Mouse (Mus musculus) liver, embryonic 11.5 days (tissue): ENCODE measurements around the gene Gm14862. TPM values are rescaled to one million over a fixed set of nuclear protein-coding genes. Genes with fewer than 3 reads are reported as not detected.

ENCODE experiments used
- ATAC-seq: fragments of 200-750 bp; cut with Nextera tagmentation; replicated peaks from 2 replicates; pipeline ENCODE4 v1.8.0; 2017; ENCODE audit warnings: moderate number of reproducible peaks, mild to moderate bottlenecking, moderate TSS enrichment, moderate library complexity; ENCODE audit not compliant: low FRiP score
- DNase-seq: peaks from one replicate; pipeline ENCODE4 v3.0.0-alpha.2; 2017; ENCODE audit warnings: low spot score
- H3K27ac ChIP-seq: fragments of 300-500 bp; sonication (generic); 2 replicates; pipeline ENCODE4 v1.5.1; 2014; ENCODE audit warnings: mild to moderate bottlenecking, low read depth, low read length, control low read depth
- H3K27me3 ChIP-seq: fragments of 300-500 bp; sonication (generic); replicated peaks from 2 replicates; pipeline ENCODE4 v1.6.1; 2014; ENCODE audit warnings: low read length, mixed read lengths; ENCODE audit not compliant: control insufficient read depth, insufficient read depth
- H3K36me3 ChIP-seq: fragments of 300-500 bp; sonication (generic); 2 replicates; pipeline ENCODE4 v1.6.1; 2014; ENCODE audit warnings: mild to moderate bottlenecking, low read length, moderate library complexity, mixed read lengths; ENCODE audit not compliant: control insufficient read depth, insufficient read depth
- H3K4me1 ChIP-seq: fragments of 300-500 bp; sonication (generic); replicated peaks from 2 replicates; pipeline ENCODE4 v1.6.1; 2014; ENCODE audit warnings: low read length, mixed read lengths; ENCODE audit not compliant: control insufficient read depth, insufficient read depth
- H3K4me2 ChIP-seq: fragments of 300-500 bp; sonication (generic); 2 replicates; pipeline ENCODE4 v1.6.1; 2014; ENCODE audit warnings: mild to moderate bottlenecking, control low read depth, moderate library complexity
- H3K4me3 ChIP-seq: fragments of 300-500 bp; sonication (generic); 2 replicates; pipeline ENCODE4 v1.5.1; 2014; ENCODE audit warnings: low read depth, low read length, control low read depth
- H3K9ac ChIP-seq: fragments of 300-500 bp; sonication (generic); 2 replicates; pipeline ENCODE4 v1.6.1; 2014; ENCODE audit warnings: low read depth, low read length, control low read depth
- H3K9me3 ChIP-seq: fragments of 300-500 bp; sonication (generic); 2 replicates; pipeline ENCODE4 v1.6.1; 2016; ENCODE audit warnings: low read length, inconsistent platforms, mixed read lengths; ENCODE audit not compliant: control insufficient read depth
- WGBS: fragments of 180-500 bp; shearing (Covaris S2); extraction: QIAGEN DNeasy Blood & Tissue Kit; methylation state at CpG from one replicate; pipeline ENCODE4 v1.1.7; 2014; 5-methylcytosine and 5-hydroxymethylcytosine counted together
- polyA plus RNA-seq: library from polyadenylated mRNA; unstranded; fragments of >200 nt; fragmentation: Nextera tagmentation; extraction: Ambion mirVana; gene quantifications from 2 replicates; pipeline ENCODE4 v1.2.1, GENCODE M21; 2014

Gene Gm14862
- polyA plus RNA-seq, 1 experiment from 2014 or later: 1.0 TPM

GRCm38 (mm10) chrX:9216244-9216643 lies 40.5 kb downstream of the Gm14862 start:
- ATAC-seq (no peak), DNase-seq (no peak)
- no peak overlapping the region for H3K9ac ChIP-seq
- H3K36me3 ChIP-seq: no peaks in the 10 kb centered on the region
- no peaks in the 10 kb centered on the region for H3K27me3 ChIP-seq
- H3K4me3 ChIP-seq: no peak overlapping the region
- WGBS: 79% methylated on average over 2 of the region's 2 CpGs
- no peak overlapping the region for H3K27ac ChIP-seq
- no peaks in the 10 kb centered on the region for H3K9me3 ChIP-seq
- H3K4me1 ChIP-seq: no peaks in the 10 kb centered on the region
- no peak overlapping the region for H3K4me2 ChIP-seq

GRCm38 (mm10) chrX:9205121-9205520 lies 51.6 kb downstream of the Gm14862 start:
- H3K9ac ChIP-seq: no peak overlapping the region
- no peaks in the 10 kb centered on the region for H3K4me1 ChIP-seq
- no peaks in the 10 kb centered on the region for H3K36me3 ChIP-seq
- no peak overlapping the region for H3K27ac ChIP-seq
- peaks cover 4% of the 10 kb centered on the region for H3K27me3 ChIP-seq
- DNase-seq: no peak
- H3K4me3 ChIP-seq: no peak overlapping the region
- no peaks in the 10 kb centered on the region for H3K9me3 ChIP-seq
- 75% methylated on average over 2 of the region's 2 CpGs for WGBS
- no peak overlapping the region for H3K4me2 ChIP-seq
- ATAC-seq: no peak

- ATAC-seq (no peak), DNase-seq (no peak)
- Histone ChIP-seq H3K27ac (no peak overlapping the region), H3K36me3 (no peaks in the 10 kb centered on the region), H3K4me1 (no peaks in the 10 kb centered on the region), H3K4me3 (no peak overlapping the region), H3K9me3 (no peaks in the 10 kb centered on the region), H3K9ac (no peak overlapping the region), H3K4me2 (no peak overlapping the region), H3K27me3 (peaks cover 21% of the 10 kb centered on the region)
- WGBS: 71% methylated on average over 7 of the region's 7 CpGs
Measured at GRCm38 (mm10) chrX:9202781-9203405, 53.8 kb downstream of the Gm14862 start.

- WGBS: 65% methylated on average over 2 of the region's 2 CpGs
- H3K36me3 ChIP-seq: no peaks in the 10 kb centered on the region
- H3K9me3 ChIP-seq: no peaks in the 10 kb centered on the region
- H3K9ac ChIP-seq: no peak overlapping the region
- ATAC-seq (no peak), DNase-seq (no peak)
- no peaks in the 10 kb centered on the region for H3K4me1 ChIP-seq
- H3K27ac ChIP-seq: no peak overlapping the region
- H3K27me3 ChIP-seq: peaks cover 21% of the 10 kb centered on the region
- no peak overlapping the region for H3K4me3 ChIP-seq
- H3K4me2 ChIP-seq: no peak overlapping the region
Measured at GRCm38 (mm10) chrX:9201954-9202353, 54.7 kb downstream of the Gm14862 start.

Other genes with a start within 250 kb of the Gm14862 start
- not detected in 2 replicates for gene Fthl17e, start 223.4 kb downstream of the Gm14862 start, polyA plus RNA-seq
- gene Fthl17f, start 193.9 kb downstream of the Gm14862 start, polyA plus RNA-seq: not detected in 2 replicates
- gene 4930402K13Rik, start 152.3 kb downstream of the Gm14862 start, polyA plus RNA-seq: not detected in 2 replicates
- gene Lancl3, start 57.0 kb downstream of the Gm14862 start, polyA plus RNA-seq: 0.23 and 0.27 TPM in 2 replicates
- 27.7 and 31.5 TPM in 2 replicates for gene Xk, start 15.9 kb upstream of the Gm14862 start, polyA plus RNA-seq
- 1.3 and 1.5 TPM in 2 replicates for gene H2al1m, start 26.9 kb upstream of the Gm14862 start, polyA plus RNA-seq
- not detected in 2 replicates for gene H2al1k, start 93.7 kb upstream of the Gm14862 start, polyA plus RNA-seq
- gene Cybb, start 230.9 kb upstream of the Gm14862 start, polyA plus RNA-seq: 3.1 and 3.7 TPM in 2 replicates